Mouse (Mus musculus) urinary bladder, adult 2 months (tissue): Measurements from ENCODE around the gene Agl. TPM values are rescaled to one million over a fixed set of nuclear protein-coding genes. Genes with fewer than 3 reads are reported as not detected.
"Not testable (repeated sequence)": the region's sequence is repeated elsewhere in the genome, so short reads cannot be mapped to it uniquely, and the experiment has no call there.

ENCODE experiments used
- DNase-seq: peaks from one replicate; pipeline ENCODE4 v3.0.0; 2022; ENCODE audit warnings: low spot score
- polyA plus RNA-seq: library from polyadenylated mRNA; depleted of rRNA; stranded (reverse); fragments of >200 nt; gene quantifications from 2 replicates; pipeline ENCODE4 v1.2.3, GENCODE M21; 2012

Agl gene
- polyA plus RNA-seq, 1 experiment, result 17.3 TPM

- no peak for DNase-seq
Observed at GRCm38 (mm10) chr3:116748391-116749170, 59.4 kb downstream of the Agl start.

DNA sequence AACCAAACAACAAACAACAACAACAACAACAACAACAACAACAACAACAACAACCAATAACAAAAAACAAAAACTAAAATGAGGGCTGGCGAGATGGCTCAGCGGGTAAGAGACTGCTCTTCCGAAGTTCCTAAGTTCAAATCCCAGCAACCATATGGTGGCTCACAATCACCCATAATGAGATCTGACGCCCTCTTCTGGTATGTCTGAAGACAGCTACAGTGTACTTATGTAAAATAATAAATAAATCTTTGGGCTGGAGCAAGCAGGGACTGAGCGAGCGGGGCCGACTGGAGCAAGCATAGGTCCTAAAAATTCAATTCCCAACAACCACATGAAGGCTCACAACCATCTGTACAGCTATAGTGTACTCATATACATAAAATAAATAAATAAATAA, 60.3 kb downstream of the Agl start:
- DNase-seq, result not testable (repeated sequence)

DNA sequence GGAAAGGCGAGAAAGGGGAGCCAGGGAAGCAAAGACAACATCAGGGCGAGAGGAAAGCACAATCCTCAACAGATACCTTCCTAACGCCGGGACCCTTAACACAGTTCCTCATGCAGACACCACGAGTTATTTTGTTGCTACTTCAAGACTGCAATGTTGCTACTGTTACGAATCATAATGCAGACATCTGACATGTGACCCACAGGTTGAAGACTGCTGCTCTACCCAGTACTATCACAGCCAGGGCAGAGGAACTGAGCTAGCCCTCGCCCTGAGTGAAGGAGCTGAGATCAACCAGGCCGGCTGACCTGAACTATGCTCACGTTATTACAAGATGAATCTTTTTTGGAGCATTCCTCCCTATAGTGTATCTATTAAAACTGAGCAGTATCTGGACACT, 67.0 kb downstream of the Agl start:
- no peak for DNase-seq

DNA sequence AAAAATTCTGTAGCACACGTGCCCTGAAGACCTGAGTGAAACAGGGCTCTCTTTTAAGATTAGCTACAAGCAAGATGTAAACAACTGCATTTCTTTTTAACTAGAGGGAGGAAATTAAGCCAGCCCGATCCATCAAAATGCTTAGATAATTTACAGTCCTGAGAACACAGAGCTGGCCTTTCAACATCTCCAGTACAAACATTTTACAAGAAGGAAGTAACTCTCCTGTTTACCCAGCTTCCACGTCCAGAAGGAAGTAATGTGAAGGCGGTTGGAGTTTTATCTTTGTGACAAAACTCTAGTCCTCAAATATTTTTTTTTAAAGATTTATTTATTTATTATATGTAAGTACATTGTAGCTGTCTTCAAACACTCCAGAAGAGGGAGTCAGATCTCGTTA, 67.9 kb downstream of the Agl start:
- no peak for DNase-seq

DNA sequence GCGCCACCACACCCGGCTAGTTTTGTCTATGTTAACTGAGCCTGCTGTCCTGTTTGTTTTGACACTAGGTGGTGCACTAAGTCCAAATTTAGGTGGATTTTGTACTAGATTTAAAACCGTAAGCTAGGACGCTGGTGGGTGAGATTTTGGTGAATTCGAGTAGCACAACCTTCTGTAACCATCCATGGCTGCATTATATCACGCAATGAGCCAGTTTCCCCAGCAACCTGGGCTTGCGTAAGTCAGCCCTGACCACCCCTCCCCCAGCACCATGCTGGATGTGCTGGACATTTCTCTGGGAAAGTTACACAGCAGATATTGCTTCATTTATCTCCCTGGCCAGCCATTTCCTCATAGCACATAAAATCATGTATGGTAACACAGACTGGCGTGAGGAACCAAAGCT, 70.6 kb downstream of the Agl start:
- no peak for DNase-seq

- DNase-seq, result no peak
Observed at GRCm38 (mm10) chr3:116729483-116730174, 78.3 kb downstream of the Agl start.

- DNase-seq, result no peak
Observed at GRCm38 (mm10) chr3:116726807-116727206, 81.2 kb downstream of the Agl start.

- DNase-seq, result no peak
Observed at GRCm38 (mm10) chr3:116723496-116724481, 84.2 kb downstream of the Agl start.

DNA sequence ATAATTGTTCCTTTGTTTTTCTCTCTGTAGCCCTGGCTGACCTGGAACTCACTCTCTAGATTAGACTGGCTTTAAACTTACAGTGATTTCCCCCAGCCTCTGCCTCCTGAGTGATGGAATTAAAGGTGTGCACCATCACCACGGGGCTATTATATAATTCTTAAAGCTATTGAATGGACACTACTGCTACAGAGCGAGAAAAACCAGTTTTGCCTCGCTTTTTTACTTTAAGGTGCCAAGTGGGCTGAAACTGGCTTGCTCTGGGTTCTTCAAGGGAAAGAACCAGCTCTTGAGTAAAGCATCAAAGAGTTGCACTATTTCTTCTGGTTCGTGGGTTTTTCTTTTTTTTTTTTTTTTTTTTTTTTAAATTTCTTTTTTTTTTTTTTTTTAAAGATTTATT, 85.0 kb downstream of the Agl start:
- no peak for DNase-seq

DNA sequence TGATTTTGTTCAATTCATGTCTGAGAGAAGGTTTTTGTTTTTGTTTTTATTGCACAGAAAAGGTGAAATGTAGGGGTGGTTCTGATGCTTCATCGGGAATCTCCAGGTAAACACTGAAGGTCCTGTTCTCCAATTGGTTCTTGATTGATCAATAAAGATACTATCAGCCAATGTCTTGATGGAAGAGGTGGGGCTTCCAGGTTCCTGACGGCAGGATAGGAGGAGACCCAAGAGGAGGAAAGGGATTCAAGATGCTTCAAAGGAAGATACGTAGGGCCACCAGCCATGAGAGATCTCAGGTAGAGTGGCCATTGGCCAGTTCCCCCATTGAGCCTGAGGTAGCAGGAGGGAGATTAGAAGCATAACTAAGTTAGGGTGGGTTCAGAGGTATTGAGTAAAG, 89.0 kb downstream of the Agl start:
- no peak for DNase-seq

- DNase-seq, result no peak
Observed at GRCm38 (mm10) chr3:116713031-116713430, 94.9 kb downstream of the Agl start.

- DNase-seq, result no peak
Observed at GRCm38 (mm10) chr3:116712436-116712881, 95.5 kb downstream of the Agl start, which contains the start of gene Slc35a3. TSS of gene Slc35a3 (minus strand) at chr3:116712831.

- DNase-seq, result peak; percentile 83
Observed at GRCm38 (mm10) chr3:116711624-116712435, 96.1 kb downstream of the Agl start.

- DNase-seq, result no peak
Observed at GRCm38 (mm10) chr3:116710941-116711340, 97.0 kb downstream of the Agl start.

DNA sequence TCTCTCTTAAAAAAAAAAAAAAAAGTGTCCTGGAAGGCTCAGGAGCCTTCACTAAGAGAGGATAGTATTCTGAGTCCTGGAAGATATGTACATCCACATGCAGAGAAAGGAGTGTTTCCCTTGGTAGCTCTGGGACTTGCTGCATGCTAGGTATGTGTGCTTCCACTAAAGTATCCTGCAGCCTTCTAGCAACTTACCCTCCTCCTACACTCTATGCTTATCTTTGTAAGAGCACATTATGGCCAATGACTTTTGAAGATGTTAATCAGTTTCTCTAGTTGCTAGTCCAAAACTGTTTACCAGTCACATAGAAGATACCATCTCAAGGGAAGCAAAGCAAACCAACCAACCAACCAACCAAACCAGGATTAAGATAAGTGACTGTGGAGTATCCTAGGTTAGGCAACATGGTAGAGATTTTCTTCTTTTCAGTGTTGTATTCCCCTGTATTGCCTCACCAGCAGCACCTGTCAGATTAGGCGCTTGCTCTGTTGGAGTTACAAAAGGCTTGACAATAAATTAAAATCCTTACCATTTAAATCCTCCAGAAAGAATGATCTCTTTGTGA, 102.2 kb downstream of the Agl start:
- no peak for DNase-seq

DNA sequence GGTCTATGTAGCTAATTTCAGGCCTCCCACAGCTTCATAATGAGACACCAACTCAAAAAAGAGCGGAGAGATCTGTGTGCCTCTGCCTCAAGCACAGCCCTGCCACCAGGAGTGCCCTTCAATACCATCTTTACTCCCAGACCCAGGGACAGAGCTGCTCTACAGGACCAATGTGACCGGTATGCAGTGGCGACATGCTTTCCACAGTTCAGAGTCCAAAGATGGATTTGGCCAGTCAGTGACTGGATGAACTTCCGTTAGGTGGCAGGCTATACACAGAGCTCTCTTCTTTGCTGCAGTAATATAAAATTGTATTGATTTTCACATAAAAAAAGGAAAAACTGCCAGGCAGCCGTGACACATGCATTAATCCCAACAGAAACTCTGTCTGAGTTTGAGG, 104.1 kb downstream of the Agl start:
- DNase-seq, result no peak

DNA sequence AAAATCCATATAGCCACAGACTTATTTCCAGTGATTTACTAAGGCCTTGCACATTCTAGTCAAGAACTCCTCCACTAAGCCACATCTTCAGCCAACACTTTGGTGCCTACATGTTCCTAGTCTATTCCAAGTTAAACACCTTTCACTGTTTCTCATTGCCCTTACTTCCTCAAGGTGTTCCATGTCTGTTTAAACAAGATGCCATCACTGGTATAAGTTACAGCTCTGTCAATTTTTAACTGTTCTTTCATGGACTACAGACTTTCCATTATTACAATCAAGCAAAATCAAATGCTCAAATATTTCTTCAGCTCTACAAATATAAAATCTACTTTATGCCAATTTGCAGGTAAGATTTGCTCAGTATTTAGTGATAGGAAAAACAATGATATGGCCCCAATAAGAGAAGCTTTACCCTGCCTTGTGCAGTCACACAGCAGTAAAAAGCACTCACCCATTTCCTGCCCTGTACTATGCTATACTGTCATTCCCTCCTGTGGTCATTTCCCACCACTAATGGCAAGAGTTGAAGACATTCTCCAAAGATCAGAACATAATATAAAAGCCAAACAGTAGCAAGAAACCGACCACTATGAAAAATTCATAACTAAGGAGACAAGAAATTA, 105.2 kb downstream of the Agl start:
- no peak for DNase-seq

DNA sequence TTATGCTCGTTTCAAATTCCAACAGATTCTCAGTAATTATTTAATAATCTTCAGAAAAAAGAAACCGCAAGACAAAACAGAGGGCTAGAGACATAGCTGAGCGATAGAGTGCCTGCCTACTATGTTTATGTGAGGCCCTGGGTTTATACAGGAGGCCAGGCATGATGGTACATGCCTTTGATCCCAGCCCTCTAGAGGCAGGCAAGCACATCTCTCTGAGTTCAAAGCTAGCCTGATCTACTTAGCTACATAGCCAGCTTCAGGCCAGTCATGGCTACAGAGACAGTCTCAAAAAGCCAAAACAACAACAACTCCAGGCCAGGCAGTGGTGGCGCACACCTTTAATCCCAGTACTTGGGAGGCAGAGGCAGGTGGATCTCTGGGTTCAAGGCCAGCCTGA, 106.4 kb downstream of the Agl start:
- DNase-seq, result no peak

DNA sequence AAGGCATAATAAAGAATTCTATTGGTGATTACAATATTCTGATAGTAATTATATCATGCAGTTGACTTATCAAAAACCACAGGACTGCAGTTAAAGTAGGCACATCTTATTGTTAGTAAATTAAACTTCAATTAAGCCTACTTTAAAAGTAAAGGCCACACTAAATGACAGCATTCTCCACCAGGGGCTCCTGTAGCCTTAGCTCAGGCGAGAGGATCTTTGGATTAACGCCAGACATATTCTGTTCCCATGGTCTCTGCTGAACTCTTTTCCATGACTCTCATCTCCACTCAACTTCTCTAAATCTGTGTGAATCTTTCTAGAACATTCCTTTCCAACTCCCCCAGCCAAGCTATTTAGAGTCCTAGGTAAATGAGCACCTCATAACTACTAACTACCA, 109.2 kb downstream of the Agl start:
- no peak for DNase-seq

- DNase-seq, result no peak
Observed at GRCm38 (mm10) chr3:116695666-116695985, 112.3 kb downstream of the Agl start.
